Mouse (Mus musculus): ENCODE measurements around the gene Fbxo34. TPM values are rescaled to one million over a fixed set of nuclear protein-coding genes. Genes with fewer than 3 reads are reported as not detected.
"Not testable (repeated sequence)": the region's sequence is repeated elsewhere in the genome, so short reads cannot be mapped to it uniquely, and the experiment has no call there.

Fbxo34 gene
- total RNA-seq, 2 experiments from 2014 or later: 12.2 to 13.6 TPM

- DNase-seq (ENCODE audit: low spot score): no peak
- intact Hi-C loops (cut with DNase I): no loop called here
These were observed 91.2 kb downstream of the Fbxo34 start for GRCm38 (mm10) chr14:47541325-47541948.

- no peak for DNase-seq (ENCODE audit: low spot score)
These were observed 92.1 kb downstream of the Fbxo34 start for GRCm38 (mm10) chr14:47542283-47542682.

GRCm38 (mm10) chr14:47544286-47544685 is 94.1 kb downstream of the Fbxo34 start:
- intact Hi-C loops (cut with DNase I): no loop called here
- DNase-seq (ENCODE audit: low spot score): no peak

More at GRCm38 (mm10) chr14:47542283-47542682, 92.1 kb downstream of the Fbxo34 start:
- intact Hi-C loops (cut with DNase I): no loop called here

- DNase-seq (ENCODE audit: low spot score): no peak
- intact Hi-C loops (cut with DNase I): no loop called here
These were observed 94.7 kb downstream of the Fbxo34 start for GRCm38 (mm10) chr14:47544877-47545276.

- no peak for DNase-seq (ENCODE audit: low spot score)
- intact Hi-C loops (cut with DNase I): no loop called here
These were observed 101.4 kb downstream of the Fbxo34 start for GRCm38 (mm10) chr14:47551668-47552067.

- intact Hi-C loops (cut with DNase I): no loop called here
- DNase-seq (ENCODE audit: low spot score): no peak
These were observed 103.2 kb downstream of the Fbxo34 start for GRCm38 (mm10) chr14:47553380-47553779.

- intact Hi-C loops (cut with DNase I): no loop called here
- no peak for DNase-seq (ENCODE audit: low spot score)
These were observed 104.0 kb downstream of the Fbxo34 start for GRCm38 (mm10) chr14:47554236-47554635.

- intact Hi-C loops (cut with DNase I): no loop called here
These were observed 105.0 kb downstream of the Fbxo34 start for GRCm38 (mm10) chr14:47555225-47555624.

GRCm38 (mm10) chr14:47560714-47561113 is 110.5 kb downstream of the Fbxo34 start:
- DNase-seq (ENCODE audit: low spot score): no peak
- intact Hi-C loops (cut with DNase I): no loop called here

More at GRCm38 (mm10) chr14:47555225-47555624, 105.0 kb downstream of the Fbxo34 start:
- no peak for DNase-seq (ENCODE audit: low spot score)

- intact Hi-C loops (cut with DNase I): no loop called here
These were observed 112.3 kb downstream of the Fbxo34 start for GRCm38 (mm10) chr14:47562530-47562929.

GRCm38 (mm10) chr14:47563106-47563505 is 112.9 kb downstream of the Fbxo34 start:
- intact Hi-C loops (cut with DNase I): no loop called here
- no peak for DNase-seq (ENCODE audit: low spot score)

More at GRCm38 (mm10) chr14:47562530-47562929, 112.3 kb downstream of the Fbxo34 start:
- no peak for DNase-seq (ENCODE audit: low spot score)

- intact Hi-C loops (cut with DNase I): loop anchor here (5.0 kb wide), 1 partner anchor 79 kb away; the partner anchor contains the start of gene Ktn1
- DNase-seq (ENCODE audit: low spot score): peak; percentile 92
These were observed 117.9 kb downstream of the Fbxo34 start for GRCm38 (mm10) chr14:47567962-47568652.

GRCm38 (mm10) chr14:47570549-47570948 is 120.3 kb downstream of the Fbxo34 start, which contains the start of gene Atg14:
Gene Atg14, minus strand, starts transcription at chr14:47570649.
- DNase-seq (ENCODE audit: low spot score); intact Hi-C loops (cut with DNase I): not testable (repeated sequence)

- intact Hi-C loops (cut with DNase I): no loop called here
- no peak for DNase-seq (ENCODE audit: low spot score)
These were observed 122.5 kb downstream of the Fbxo34 start for GRCm38 (mm10) chr14:47572707-47573106.

- DNase-seq (ENCODE audit: low spot score): no peak
- intact Hi-C loops (cut with DNase I): no loop called here
These were observed 124.5 kb downstream of the Fbxo34 start for GRCm38 (mm10) chr14:47574721-47575120.

GRCm38 (mm10) chr14:47576687-47577086 is 126.5 kb downstream of the Fbxo34 start:
- DNase-seq (ENCODE audit: low spot score): no peak
- intact Hi-C loops (cut with DNase I): no loop called here

- intact Hi-C loops (cut with DNase I): no loop called here
These were observed 127.9 kb downstream of the Fbxo34 start for GRCm38 (mm10) chr14:47578086-47578485.

GRCm38 (mm10) chr14:47581280-47581679 is 131.1 kb downstream of the Fbxo34 start:
- DNase-seq (ENCODE audit: low spot score): no peak
- intact Hi-C loops (cut with DNase I): loop anchor here (10.0 kb wide), 1 partner anchor 784 kb away; no protein-coding TSS in a partner anchor

More at GRCm38 (mm10) chr14:47578086-47578485, 127.9 kb downstream of the Fbxo34 start:
- DNase-seq (ENCODE audit: low spot score): no peak
